Mouse (Mus musculus) C2C12 (cell line): Measurements from ENCODE around the gene Ckm.

Experiments used
- CTCF ChIP-seq: IDR thresholded peaks from one replicate; pipeline ENCODE4 v1.5.1; 2011; ENCODE audit not compliant: control insufficient read depth, insufficient read depth, insufficient read length
- FOSL1 ChIP-seq: IDR thresholded peaks from one replicate; pipeline ENCODE4 v1.8.0; 2011; ENCODE audit warnings: mild to moderate bottlenecking, low read length; ENCODE audit not compliant: poor library complexity, insufficient read depth, severe bottlenecking
- MAX ChIP-seq: IDR thresholded peaks from one replicate; pipeline ENCODE4 v1.6.1; 2011; ENCODE audit warnings: mild to moderate bottlenecking, control low read depth
- MYOD1 ChIP-seq: IDR thresholded peaks from one replicate; pipeline ENCODE4 v1.6.1; 2011; ENCODE audit warnings: low read depth; ENCODE audit not compliant: control insufficient read depth, insufficient read length
- USF1 ChIP-seq: IDR thresholded peaks from one replicate; pipeline ENCODE4 v1.6.1; 2011; ENCODE audit warnings: low read depth, mild to moderate bottlenecking, control low read depth, moderate library complexity

- no peak for TF ChIP-seq CTCF
- no peak for TF ChIP-seq MAX
- no peak for TF ChIP-seq MYOD1
- TF ChIP-seq FOSL1: no peak
- no peak for TF ChIP-seq USF1
Observed at GRCm38 (mm10) chr7:19441448-19442091, 37.0 kb downstream of the Ckm start.
